Mouse (Mus musculus) brain, embryonic 18.5 days (tissue): ENCODE measurements at regions not wholly inside any gene's neighbourhood (a gene's known extent, or its start where the extent isn't known, plus 50 kb on each side); places are given as distances from the start of the nearest gene placed in this dataset.
A peak's percentile ranks its signal among the peaks of the same experiment; 100 is the strongest.
"Not testable (repeated sequence)": the region's sequence is repeated elsewhere in the genome, so short reads cannot be mapped to it uniquely, and the experiment has no call there.

ENCODE experiments used
- DNase-seq: peaks from one replicate; pipeline ENCODE4 v3.0.0-alpha.2; 2012; ENCODE audit warnings: low read depth, low spot score

GRCm38 (mm10) chr15:91916946-91917345 lies 78.9 kb downstream of the Smgc start:
- no peak for DNase-seq

GRCm38 (mm10) chr15:91917877-91918276 lies 79.8 kb downstream of the Smgc start:
- no peak for DNase-seq

GRCm38 (mm10) chr15:91924542-91924941 lies 86.5 kb downstream of the Smgc start:
- no peak for DNase-seq

GRCm38 (mm10) chr15:91927492-91927891 lies 89.4 kb downstream of the Smgc start:
- DNase-seq = no peak

- no peak for DNase-seq
Observed at GRCm38 (mm10) chr15:91928511-91928910, 90.4 kb downstream of the Smgc start.

GRCm38 (mm10) chr15:91957273-91957672 lies 93.7 kb upstream of the Cntn1 start:
- DNase-seq = peak; percentile 60

GRCm38 (mm10) chr15:91965172-91965571 lies 85.8 kb upstream of the Cntn1 start:
- DNase-seq = no peak

- no peak for DNase-seq
Observed at GRCm38 (mm10) chr15:91969378-91969777, 81.6 kb upstream of the Cntn1 start.

GRCm38 (mm10) chr15:91971411-91971810 lies 79.6 kb upstream of the Cntn1 start:
- DNase-seq = no peak

- no peak for DNase-seq
Observed at GRCm38 (mm10) chr15:91971846-91972245, 79.1 kb upstream of the Cntn1 start.

GRCm38 (mm10) chr15:91975606-91976005 lies 75.4 kb upstream of the Cntn1 start:
- DNase-seq = no peak

GRCm38 (mm10) chr15:91983186-91983585 lies 67.8 kb upstream of the Cntn1 start:
- DNase-seq = not testable (repeated sequence)

GRCm38 (mm10) chr15:92000086-92000485 lies 50.9 kb upstream of the Cntn1 start:
- DNase-seq = no peak
